Mouse (Mus musculus): ENCODE measurements around the gene Tmem151a. TPM values are rescaled to one million over a fixed set of nuclear protein-coding genes. Genes with fewer than 3 reads are reported as not detected.

Gene Tmem151a
- polyA plus RNA-seq (2015; fragmentation: Nextera tagmentation; extraction: Ambion mirVana): 3.7 and 4.4 TPM in 2 replicates

DNA sequence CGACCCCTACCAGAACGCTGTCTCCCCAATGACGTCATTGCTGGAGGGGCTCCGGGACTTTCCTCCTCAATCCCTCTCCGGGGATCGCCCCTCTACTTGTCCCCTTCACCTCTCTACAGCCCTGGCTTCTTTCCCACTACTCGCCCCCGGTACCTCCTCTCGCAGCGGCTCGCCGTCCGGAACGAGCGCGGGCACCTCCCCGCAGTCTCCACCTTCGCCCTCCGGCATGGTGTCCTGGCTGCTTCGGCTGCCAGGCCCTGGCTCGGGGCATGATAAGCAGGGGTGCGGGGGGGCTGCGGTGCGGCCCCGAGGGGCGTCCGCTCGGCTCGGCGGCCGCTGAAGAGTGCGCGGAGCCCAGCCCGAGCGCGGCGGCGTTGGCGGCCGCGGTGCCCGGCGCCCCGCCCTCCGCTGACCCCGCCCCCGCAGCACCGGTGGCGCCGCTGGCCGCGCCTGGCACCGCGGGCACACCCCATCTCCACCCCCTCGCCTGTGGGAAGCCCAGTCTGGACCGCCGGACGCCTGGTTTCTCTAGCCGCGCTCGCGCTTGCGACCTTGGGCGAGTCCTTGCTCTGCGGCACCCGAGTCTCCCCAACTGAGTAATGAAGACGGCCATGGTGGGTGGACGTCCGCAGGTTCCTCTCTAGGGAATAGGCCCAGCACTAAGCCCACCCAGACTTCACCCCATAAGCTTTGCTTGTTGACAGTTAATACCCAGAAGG is at the start of gene Tmem151a:
Tmem151a (minus strand) TSS at position 387 of the 719 bp plus-strand sequence.
- Histone ChIP-seq H3K4me3 (replicated peaks) (peak within 1 kb of the TSS; percentile 50), H3K4me1 (replicated peaks) (peaks cover 30% of the 10 kb centered on the region), H3K9me3 (no peaks in the 10 kb centered on the region), H3K27me3 (peaks cover 63% of the 10 kb centered on the region), H3K4me2 (replicated peaks) (peak within 1 kb of the TSS; percentile 76), H3K9ac (replicated peaks) (peak within 1 kb of the TSS; percentile 68), H3K36me3 (peaks cover 2% of the 10 kb centered on the region; the same call in 1 of the 2 replicates), H3K27ac (no peak within 1 kb of the TSS)
- ATAC-seq: no peak
- WGBS: 2% methylated on average over 64 of the region's 69 CpGs

DNA sequence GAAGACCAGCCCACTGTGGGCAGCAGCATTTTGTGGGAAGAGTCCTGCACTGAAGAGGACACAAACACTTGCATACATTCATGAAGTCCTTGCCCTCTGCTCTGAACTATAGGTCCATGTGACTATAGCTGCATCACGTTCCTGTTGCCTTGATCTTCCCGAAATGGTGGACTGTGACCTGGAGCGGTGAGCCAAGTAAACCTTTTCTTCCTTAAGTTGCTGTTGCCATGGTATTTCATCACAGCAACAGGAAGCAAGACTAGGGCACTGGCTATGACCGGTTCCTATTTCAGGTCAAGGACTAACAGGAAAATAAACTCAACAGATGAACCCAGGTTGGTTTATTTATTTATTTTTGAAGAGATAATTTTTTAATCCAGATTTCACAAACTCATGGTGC is 45.9 kb upstream of the Tmem151a start:
- no peak for ATAC-seq
- H3K4me2 ChIP-seq (replicated peaks): no peak overlapping the region
- H3K27me3 ChIP-seq: no peaks in the 10 kb centered on the region
- no peak overlapping the region for H3K9ac ChIP-seq (replicated peaks)
- WGBS: 80% methylated on average over 4 of the region's 4 CpGs
- H3K36me3 ChIP-seq: peaks cover 35% of the 10 kb centered on the region
- no peak overlapping the region for H3K4me3 ChIP-seq (replicated peaks)
- no peaks in the 10 kb centered on the region for H3K9me3 ChIP-seq
- H3K27ac ChIP-seq: no peak overlapping the region
- H3K4me1 ChIP-seq (replicated peaks): no peaks in the 10 kb centered on the region

GRCm38 (mm10) chr19:5129770-5130169 is 44.4 kb upstream of the Tmem151a start:
- 30% methylated on average over 1 of the region's 1 CpGs for WGBS
- Histone ChIP-seq H3K36me3 (peaks cover 20% of the 10 kb centered on the region), H3K4me1 (replicated peaks) (no peaks in the 10 kb centered on the region), H3K4me3 (replicated peaks) (no peak overlapping the region), H3K27ac (no peak overlapping the region), H3K9ac (replicated peaks) (no peak overlapping the region), H3K27me3 (no peaks in the 10 kb centered on the region), H3K9me3 (no peaks in the 10 kb centered on the region), H3K4me2 (replicated peaks) (no peak overlapping the region)
- ATAC-seq: no peak

DNA sequence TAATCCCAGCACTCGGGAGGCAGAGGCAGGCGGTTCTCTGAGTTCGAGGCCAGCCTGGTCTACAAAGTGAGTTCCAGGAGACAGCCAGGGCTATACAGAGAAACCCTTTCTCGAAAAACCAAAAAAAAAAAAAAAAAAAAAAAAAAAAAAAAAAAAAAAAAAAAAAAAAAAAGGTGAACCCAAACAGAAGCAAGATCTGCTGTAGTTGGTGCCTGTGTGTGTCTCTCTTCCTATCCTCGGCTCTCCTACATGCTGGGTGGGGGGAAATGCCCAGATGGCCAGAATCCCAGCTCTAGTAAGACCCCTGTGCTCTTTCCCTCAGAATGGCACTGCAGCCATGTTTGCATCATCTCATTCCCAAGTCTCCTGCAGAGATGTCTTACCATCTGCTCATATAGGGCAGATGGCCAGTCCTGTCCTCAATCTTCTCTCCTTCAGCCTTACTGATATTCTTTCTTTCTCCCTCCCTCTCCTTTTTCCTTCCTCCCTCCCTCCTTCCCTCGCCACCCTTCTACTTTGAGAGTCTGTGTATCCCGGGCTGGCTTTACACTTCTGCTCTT is 38.8 kb upstream of the Tmem151a start:
- no peak for ATAC-seq
- Histone ChIP-seq H3K4me3 (replicated peaks) (no peak overlapping the region), H3K36me3 (no peaks in the 10 kb centered on the region), H3K4me1 (replicated peaks) (peaks cover under 1% of the 10 kb centered on the region), H3K9ac (replicated peaks) (no peak overlapping the region), H3K4me2 (replicated peaks) (no peak overlapping the region), H3K27ac (no peak overlapping the region), H3K27me3 (no peaks in the 10 kb centered on the region), H3K9me3 (no peaks in the 10 kb centered on the region)
- 69% methylated on average over 7 of the region's 7 CpGs for WGBS

DNA sequence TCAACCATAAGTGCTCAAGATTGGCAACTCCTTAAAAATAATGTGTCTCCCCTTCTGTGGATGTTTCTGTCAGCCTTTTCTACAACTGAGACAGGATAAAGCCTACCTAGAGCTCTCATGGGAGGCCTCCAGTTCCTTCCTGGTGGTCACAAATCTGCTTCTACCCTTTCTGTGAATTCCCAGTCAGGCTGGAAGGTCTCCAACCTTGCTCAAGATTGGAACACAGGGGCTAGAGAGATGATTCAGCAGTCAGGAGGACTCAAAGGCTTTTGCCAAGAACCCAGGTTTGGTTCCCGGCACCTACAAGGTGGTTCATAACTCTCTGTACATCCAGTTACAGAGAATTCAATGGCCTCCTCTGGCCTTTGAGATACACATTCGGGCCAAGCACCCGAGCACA is 37.9 kb upstream of the Tmem151a start:
- no peaks in the 10 kb centered on the region for H3K36me3 ChIP-seq
- WGBS: 86% methylated on average over 3 of the region's 3 CpGs
- no peak overlapping the region for H3K9ac ChIP-seq (replicated peaks)
- no peak overlapping the region for H3K27ac ChIP-seq
- no peak for ATAC-seq
- H3K27me3 ChIP-seq: no peaks in the 10 kb centered on the region
- no peak overlapping the region for H3K4me2 ChIP-seq (replicated peaks)
- no peaks in the 10 kb centered on the region for H3K9me3 ChIP-seq
- H3K4me1 ChIP-seq (replicated peaks): peaks cover 8% of the 10 kb centered on the region
- no peak overlapping the region for H3K4me3 ChIP-seq (replicated peaks)

- Histone ChIP-seq H3K36me3 (no peaks in the 10 kb centered on the region), H3K4me3 (replicated peaks) (no peak overlapping the region), H3K9me3 (no peaks in the 10 kb centered on the region), H3K4me2 (replicated peaks) (no peak overlapping the region), H3K27me3 (no peaks in the 10 kb centered on the region), H3K4me1 (replicated peaks) (peaks cover 8% of the 10 kb centered on the region), H3K27ac (no peak overlapping the region), H3K9ac (replicated peaks) (no peak overlapping the region)
- WGBS: 67% methylated on average over 10 of the region's 10 CpGs
- no peak for ATAC-seq
Measured at GRCm38 (mm10) chr19:5122492-5122891, 37.2 kb upstream of the Tmem151a start.

GRCm38 (mm10) chr19:5118384-5118698 is 33.0 kb upstream of the Tmem151a start, which contains the start of gene Klc2:
Gene Klc2, minus strand, starts transcription at chr19:5118560.
- Histone ChIP-seq H3K9me3 (no peaks in the 10 kb centered on the region), H3K4me1 (replicated peaks) (peaks cover 20% of the 10 kb centered on the region), H3K27ac (peak within 1 kb of the TSS; percentile 96), H3K4me3 (replicated peaks) (peak within 1 kb of the TSS; percentile 91), H3K9ac (replicated peaks) (peak within 1 kb of the TSS; percentile 90), H3K36me3 (peaks cover 14% of the 10 kb centered on the region), H3K4me2 (replicated peaks) (peak within 1 kb of the TSS; percentile 91), H3K27me3 (no peaks in the 10 kb centered on the region)
- ATAC-seq: peak; percentile 92; the same call in 1 of the 2 replicates
- WGBS: 1% methylated on average over 18 of the region's 18 CpGs

GRCm38 (mm10) chr19:5117494-5118383 is 32.4 kb upstream of the Tmem151a start:
- Histone ChIP-seq H3K27me3 (no peaks in the 10 kb centered on the region), H3K4me2 (replicated peaks) (peak overlapping the region; percentile 91), H3K9ac (replicated peaks) (peak overlapping the region; percentile 90), H3K4me1 (replicated peaks) (peaks cover 20% of the 10 kb centered on the region), H3K4me3 (replicated peaks) (peak overlapping the region; percentile 91), H3K9me3 (no peaks in the 10 kb centered on the region), H3K36me3 (peaks cover 20% of the 10 kb centered on the region), H3K27ac (peak overlapping the region; percentile 96)
- under 1% methylated on average over 83 of the region's 83 CpGs for WGBS
- ATAC-seq: peak; percentile 86

- WGBS: 97% methylated on average over 7 of the region's 7 CpGs
- Histone ChIP-seq H3K4me2 (replicated peaks) (no peak overlapping the region), H3K4me1 (replicated peaks) (peaks cover 16% of the 10 kb centered on the region), H3K9ac (replicated peaks) (no peak overlapping the region), H3K36me3 (peaks cover 59% of the 10 kb centered on the region), H3K4me3 (replicated peaks) (no peak overlapping the region), H3K27me3 (no peaks in the 10 kb centered on the region), H3K27ac (no peak overlapping the region), H3K9me3 (no peaks in the 10 kb centered on the region)
- ATAC-seq: no peak
Measured at GRCm38 (mm10) chr19:5113783-5114182, 28.5 kb upstream of the Tmem151a start.

- Histone ChIP-seq H3K27me3 (no peaks in the 10 kb centered on the region), H3K4me2 (replicated peaks) (no peak overlapping the region), H3K9me3 (no peaks in the 10 kb centered on the region), H3K9ac (replicated peaks) (no peak overlapping the region), H3K4me1 (replicated peaks) (peaks cover 26% of the 10 kb centered on the region), H3K4me3 (replicated peaks) (no peak overlapping the region), H3K27ac (no peak overlapping the region), H3K36me3 (peaks cover 75% of the 10 kb centered on the region)
- ATAC-seq: no peak
- WGBS: 72% methylated on average over 19 of the region's 19 CpGs
Measured at GRCm38 (mm10) chr19:5109659-5110453, 24.5 kb upstream of the Tmem151a start.

DNA sequence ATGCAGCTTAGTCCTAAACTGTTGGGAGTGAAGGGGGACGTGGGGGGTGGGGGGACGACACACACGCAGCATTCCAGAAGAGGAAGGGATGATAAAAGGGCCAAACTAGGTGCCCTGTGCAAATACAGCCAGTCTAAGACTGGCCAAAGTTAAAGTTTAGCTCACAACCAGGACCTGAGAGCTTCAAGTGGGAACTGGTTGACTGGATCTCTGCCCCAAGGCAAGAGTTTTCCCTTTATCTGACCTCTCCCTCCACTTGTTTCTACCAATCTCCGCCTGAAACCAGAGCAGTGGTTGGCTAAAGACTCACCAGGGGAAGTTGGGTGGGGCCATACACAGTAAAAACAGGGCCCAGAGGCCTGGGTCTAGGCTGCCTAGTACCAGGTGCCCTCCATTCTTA is 23.4 kb upstream of the Tmem151a start:
- peaks cover 26% of the 10 kb centered on the region for H3K4me1 ChIP-seq (replicated peaks)
- 64% methylated on average over 4 of the region's 4 CpGs for WGBS
- ATAC-seq: no peak
- H3K9ac ChIP-seq (replicated peaks): peak overlapping the region; percentile 36; the same call in 1 of the 2 replicates
- no peaks in the 10 kb centered on the region for H3K9me3 ChIP-seq
- H3K4me2 ChIP-seq (replicated peaks): no peak overlapping the region
- H3K27me3 ChIP-seq: no peaks in the 10 kb centered on the region
- H3K4me3 ChIP-seq (replicated peaks): no peak overlapping the region
- H3K36me3 ChIP-seq: peaks cover 76% of the 10 kb centered on the region
- H3K27ac ChIP-seq: 0 out of 2 replicates have a peak overlapping the region, but pooled peaks have one; percentile 25
